Mouse (Mus musculus): ENCODE data around the gene Gabbr1. TPM values are rescaled to one million over a fixed set of nuclear protein-coding genes. Genes with fewer than 3 reads are reported as not detected.

Gabbr1 gene
- polyA plus RNA-seq, 1 experiment from 2014 or later, result 0.46 TPM

Other genes starting within 250 kb of the Gabbr1 start
- not detected in 2 replicates for gene H2-M10.6, start 233.8 kb upstream of the Gabbr1 start, polyA plus RNA-seq (2015; fragmentation: Nextera tagmentation; extraction: Ambion mirVana)
- 15.8 and 16.7 TPM in 2 replicates for gene Trim26, start 208.8 kb upstream of the Gabbr1 start, polyA plus RNA-seq (2015; fragmentation: Nextera tagmentation; extraction: Ambion mirVana)
- 0.55 and 0.61 TPM in 2 replicates for gene Trim15, start 178.8 kb upstream of the Gabbr1 start, polyA plus RNA-seq (2015; fragmentation: Nextera tagmentation; extraction: Ambion mirVana)
- 285 and 295 TPM in 2 replicates for gene Trim10, start 176.4 kb upstream of the Gabbr1 start, polyA plus RNA-seq (2015; fragmentation: Nextera tagmentation; extraction: Ambion mirVana)
- not detected in 2 replicates for gene Trim40, start 155.8 kb upstream of the Gabbr1 start, polyA plus RNA-seq (2015; fragmentation: Nextera tagmentation; extraction: Ambion mirVana)
- 0.27 TPM in 1 of 2 replicates, not detected in the other for gene Trim31, start 147.8 kb upstream of the Gabbr1 start, polyA plus RNA-seq (2015; fragmentation: Nextera tagmentation; extraction: Ambion mirVana)
- 0.08 TPM in 1 of 2 replicates, not detected in the other for gene Rnf39, start 103.0 kb upstream of the Gabbr1 start, polyA plus RNA-seq (2015; fragmentation: Nextera tagmentation; extraction: Ambion mirVana)
- 23.9 and 28.8 TPM in 2 replicates for gene Ppp1r11, start 94.2 kb upstream of the Gabbr1 start, polyA plus RNA-seq (2015; fragmentation: Nextera tagmentation; extraction: Ambion mirVana)
- 20.9 and 21.3 TPM in 2 replicates for gene Znrd1, start 87.4 kb upstream of the Gabbr1 start, polyA plus RNA-seq (2015; fragmentation: Nextera tagmentation; extraction: Ambion mirVana)
- gene Znrd1as, start 87.4 kb upstream of the Gabbr1 start, polyA plus RNA-seq (2015; fragmentation: Nextera tagmentation; extraction: Ambion mirVana), result 2.5 and 3.0 TPM in 2 replicates
- not detected in 2 replicates for gene 2410137M14Rik, start 64.7 kb upstream of the Gabbr1 start, polyA plus RNA-seq (2015; fragmentation: Nextera tagmentation; extraction: Ambion mirVana)
- not detected in 2 replicates for gene H2-M5, start 56.4 kb upstream of the Gabbr1 start, polyA plus RNA-seq (2015; fragmentation: Nextera tagmentation; extraction: Ambion mirVana)
- gene Zfp57, start 44.8 kb upstream of the Gabbr1 start, polyA plus RNA-seq (2015; fragmentation: Nextera tagmentation; extraction: Ambion mirVana), result 2.9 and 3.4 TPM in 2 replicates
- not detected in 2 replicates for gene Mog, start 22.6 kb upstream of the Gabbr1 start, polyA plus RNA-seq (2015; fragmentation: Nextera tagmentation; extraction: Ambion mirVana)
- not detected in 2 replicates for gene Olfr90, start 42.5 kb downstream of the Gabbr1 start, polyA plus RNA-seq (2015; fragmentation: Nextera tagmentation; extraction: Ambion mirVana)
- not detected in 2 replicates for gene Olfr91, start 52.3 kb downstream of the Gabbr1 start, polyA plus RNA-seq (2015; fragmentation: Nextera tagmentation; extraction: Ambion mirVana)
- gene Olfr92, start 74.1 kb downstream of the Gabbr1 start, polyA plus RNA-seq (2015; fragmentation: Nextera tagmentation; extraction: Ambion mirVana), result not detected in 2 replicates
- not detected in 2 replicates for gene Olfr93, start 115.5 kb downstream of the Gabbr1 start, polyA plus RNA-seq (2015; fragmentation: Nextera tagmentation; extraction: Ambion mirVana)
- not detected in 2 replicates for gene Ubd, start 147.9 kb downstream of the Gabbr1 start, polyA plus RNA-seq (2015; fragmentation: Nextera tagmentation; extraction: Ambion mirVana)
- gene Olfr94, start 155.0 kb downstream of the Gabbr1 start, polyA plus RNA-seq (2015; fragmentation: Nextera tagmentation; extraction: Ambion mirVana), result not detected in 2 replicates
- gene Olfr95, start 167.2 kb downstream of the Gabbr1 start, polyA plus RNA-seq (2015; fragmentation: Nextera tagmentation; extraction: Ambion mirVana), result not detected in 2 replicates
- not detected in 2 replicates for gene Olfr96, start 174.2 kb downstream of the Gabbr1 start, polyA plus RNA-seq (2015; fragmentation: Nextera tagmentation; extraction: Ambion mirVana)
- not detected in 2 replicates for gene Olfr97, start 191.4 kb downstream of the Gabbr1 start, polyA plus RNA-seq (2015; fragmentation: Nextera tagmentation; extraction: Ambion mirVana)
- not detected in 2 replicates for gene Olfr98, start 217.8 kb downstream of the Gabbr1 start, polyA plus RNA-seq (2015; fragmentation: Nextera tagmentation; extraction: Ambion mirVana)
- 2.2 and 2.6 TPM in 2 replicates for gene H2-M3, start 224.3 kb downstream of the Gabbr1 start, polyA plus RNA-seq (2015; fragmentation: Nextera tagmentation; extraction: Ambion mirVana)
- not detected in 2 replicates for gene Olfr99, start 237.5 kb downstream of the Gabbr1 start, polyA plus RNA-seq (2015; fragmentation: Nextera tagmentation; extraction: Ambion mirVana)